Mouse (Mus musculus): ENCODE results near the gene Ubfd1. TPM values are rescaled to one million over a fixed set of nuclear protein-coding genes. Genes with fewer than 3 reads are reported as not detected.
A peak's percentile ranks its signal among the peaks of the same experiment; 100 is the strongest.

Gene Ubfd1
- polyA plus RNA-seq, 1 experiment from 2014 or later: 73.3 TPM

- 98% methylated on average over 9 of the region's 9 CpGs for WGBS
- H3K27me3 ChIP-seq (replicated peaks): no peaks in the 10 kb centered on the region
- ATAC-seq (ENCODE audit: low FRiP score): no peak
- H3K9me3 ChIP-seq (replicated peaks): no peaks in the 10 kb centered on the region
- no peak overlapping the region for H3K4me2 ChIP-seq
- H3K4me3 ChIP-seq (replicated peaks): no peak overlapping the region
- no peak overlapping the region for H3K27ac ChIP-seq (replicated peaks)
- no peak overlapping the region for H3K9ac ChIP-seq (replicated peaks)
- no peaks in the 10 kb centered on the region for H3K4me1 ChIP-seq
- peaks cover 50% of the 10 kb centered on the region for H3K36me3 ChIP-seq
These were observed 18.8 kb upstream of the Ubfd1 start for GRCm38 (mm10) chr7:122048191-122048590.

- Histone ChIP-seq H3K27ac (replicated peaks) (no peak overlapping the region), H3K4me1 (no peaks in the 10 kb centered on the region), H3K36me3 (peaks cover 50% of the 10 kb centered on the region), H3K27me3 (replicated peaks) (no peaks in the 10 kb centered on the region), H3K9me3 (replicated peaks) (no peaks in the 10 kb centered on the region), H3K4me2 (no peak overlapping the region), H3K9ac (replicated peaks) (no peak overlapping the region), H3K4me3 (replicated peaks) (no peak overlapping the region)
- 87% methylated on average over 1 of the region's 1 CpGs for WGBS
- ATAC-seq (ENCODE audit: low FRiP score): no peak
These were observed 16.1 kb upstream of the Ubfd1 start for GRCm38 (mm10) chr7:122050834-122051233.

GRCm38 (mm10) chr7:122056633-122057032 lies 10.3 kb upstream of the Ubfd1 start:
- no peaks in the 10 kb centered on the region for H3K27me3 ChIP-seq (replicated peaks)
- 89% methylated on average over 5 of the region's 5 CpGs for WGBS
- peaks cover 38% of the 10 kb centered on the region for H3K36me3 ChIP-seq

GRCm38 (mm10) chr7:122065656-122066055 lies 1.3 kb upstream of the Ubfd1 start:
- H3K36me3 ChIP-seq: peaks cover 17% of the 10 kb centered on the region
- no peak overlapping the region for H3K27ac ChIP-seq (replicated peaks)
- no peaks in the 10 kb centered on the region for H3K27me3 ChIP-seq (replicated peaks)
- H3K4me2 ChIP-seq: peak overlapping the region; percentile 79
- H3K9me3 ChIP-seq (replicated peaks): no peaks in the 10 kb centered on the region
- peaks cover 37% of the 10 kb centered on the region for H3K4me1 ChIP-seq
- no peak overlapping the region for H3K4me3 ChIP-seq (replicated peaks)
- no peak for ATAC-seq (ENCODE audit: low FRiP score)
- 87% methylated on average over 1 of the region's 1 CpGs for WGBS
- H3K9ac ChIP-seq (replicated peaks): no peak overlapping the region

More at GRCm38 (mm10) chr7:122056633-122057032, 10.3 kb upstream of the Ubfd1 start:
- Histone ChIP-seq H3K9ac (replicated peaks) (no peak overlapping the region), H3K4me1 (no peaks in the 10 kb centered on the region), H3K4me3 (replicated peaks) (no peak overlapping the region), H3K27ac (replicated peaks) (no peak overlapping the region), H3K4me2 (no peak overlapping the region), H3K9me3 (replicated peaks) (no peaks in the 10 kb centered on the region)
- no peak for ATAC-seq (ENCODE audit: low FRiP score)

- ATAC-seq (ENCODE audit: low FRiP score): peak; percentile 80
- 21% methylated on average over 31 of the region's 31 CpGs for WGBS
These were observed 652 bp upstream of the Ubfd1 start for GRCm38 (mm10) chr7:122066102-122066944.

GRCm38 (mm10) chr7:122067517-122068381 lies 774 bp downstream of the Ubfd1 start:
- peaks cover 26% of the 10 kb centered on the region for H3K36me3 ChIP-seq
- ATAC-seq (ENCODE audit: low FRiP score): peak; percentile 34
- 5% methylated on average over 55 of the region's 58 CpGs for WGBS
- H3K27ac ChIP-seq (replicated peaks): peak overlapping the region; percentile 97
- H3K27me3 ChIP-seq (replicated peaks): no peaks in the 10 kb centered on the region
- H3K4me1 ChIP-seq: peaks cover 38% of the 10 kb centered on the region
- H3K9ac ChIP-seq (replicated peaks): peak overlapping the region; percentile 98
- H3K4me2 ChIP-seq: peak overlapping the region; percentile 79
- no peaks in the 10 kb centered on the region for H3K9me3 ChIP-seq (replicated peaks)
- peak overlapping the region; percentile 99 for H3K4me3 ChIP-seq (replicated peaks)

More at GRCm38 (mm10) chr7:122066102-122066944, 652 bp upstream of the Ubfd1 start:
- no peaks in the 10 kb centered on the region for H3K27me3 ChIP-seq (replicated peaks)
- H3K4me2 ChIP-seq: peak overlapping the region; percentile 79
- H3K9ac ChIP-seq (replicated peaks): peak overlapping the region; percentile 98
- H3K27ac ChIP-seq (replicated peaks): peak overlapping the region; percentile 97
- H3K4me1 ChIP-seq: peaks cover 38% of the 10 kb centered on the region
- peaks cover 18% of the 10 kb centered on the region for H3K36me3 ChIP-seq
- H3K9me3 ChIP-seq (replicated peaks): no peaks in the 10 kb centered on the region
- H3K4me3 ChIP-seq (replicated peaks): peak overlapping the region; percentile 99

GRCm38 (mm10) chr7:122074374-122074773 lies 7.4 kb downstream of the Ubfd1 start:
- Histone ChIP-seq H3K27ac (replicated peaks) (no peak overlapping the region), H3K9me3 (replicated peaks) (no peaks in the 10 kb centered on the region), H3K36me3 (peaks cover 83% of the 10 kb centered on the region), H3K27me3 (replicated peaks) (no peaks in the 10 kb centered on the region), H3K4me2 (no peak overlapping the region), H3K9ac (replicated peaks) (no peak overlapping the region), H3K4me3 (replicated peaks) (no peak overlapping the region), H3K4me1 (peaks cover 10% of the 10 kb centered on the region)
- no peak for ATAC-seq (ENCODE audit: low FRiP score)
- 93% methylated on average over 3 of the region's 3 CpGs for WGBS

- Histone ChIP-seq H3K9ac (replicated peaks) (no peak overlapping the region), H3K27me3 (replicated peaks) (no peaks in the 10 kb centered on the region), H3K4me1 (no peaks in the 10 kb centered on the region), H3K27ac (replicated peaks) (no peak overlapping the region), H3K4me3 (replicated peaks) (no peak overlapping the region), H3K9me3 (replicated peaks) (no peaks in the 10 kb centered on the region), H3K36me3 (peaks cover 79% of the 10 kb centered on the region), H3K4me2 (no peak overlapping the region)
- ATAC-seq (ENCODE audit: low FRiP score): no peak
- WGBS: 94% methylated on average over 8 of the region's 8 CpGs
These were observed 13.0 kb downstream of the Ubfd1 start for GRCm38 (mm10) chr7:122079798-122080554.

GRCm38 (mm10) chr7:122081071-122081470 lies 14.1 kb downstream of the Ubfd1 start:
- Histone ChIP-seq H3K4me1 (no peaks in the 10 kb centered on the region), H3K9me3 (replicated peaks) (no peaks in the 10 kb centered on the region), H3K27ac (replicated peaks) (no peak overlapping the region), H3K36me3 (peaks cover 74% of the 10 kb centered on the region), H3K9ac (replicated peaks) (no peak overlapping the region), H3K4me3 (replicated peaks) (no peak overlapping the region), H3K4me2 (no peak overlapping the region), H3K27me3 (replicated peaks) (no peaks in the 10 kb centered on the region)
- no peak for ATAC-seq (ENCODE audit: low FRiP score)
- WGBS: 97% methylated on average over 1 of the region's 1 CpGs

- no peaks in the 10 kb centered on the region for H3K4me1 ChIP-seq
- no peak overlapping the region for H3K9ac ChIP-seq (replicated peaks)
- 93% methylated on average over 11 of the region's 11 CpGs for whole genome bisulfite sequencing
These were observed 20.4 kb downstream of the Ubfd1 start for GRCm38 (mm10) chr7:122087195-122087982.

More at GRCm38 (mm10) chr7:122087195-122087982, 20.4 kb downstream of the Ubfd1 start:
- Histone ChIP-seq H3K9me3 (replicated peaks) (no peaks in the 10 kb centered on the region), H3K4me2 (no peak overlapping the region), H3K36me3 (peaks cover 75% of the 10 kb centered on the region), H3K27ac (replicated peaks) (no peak overlapping the region), H3K4me3 (replicated peaks) (no peak overlapping the region), H3K27me3 (replicated peaks) (no peaks in the 10 kb centered on the region)
- no peak for ATAC-seq (ENCODE audit: low FRiP score)
